Mouse (Mus musculus): ENCODE measurements around the gene Kalrn.

Gene Kalrn

GRCm38 (mm10) chr16:34471441-34471840, 101.9 kb downstream of the Kalrn start:
- H3K4me1 ChIP-seq (replicated peaks; ENCODE audit: low read depth, low read length) = no peaks in the 10 kb centered on the region
- no peaks in the 10 kb centered on the region for H3K36me3 ChIP-seq (ENCODE audit: insufficient read depth, low read length)
- H3K9me3 ChIP-seq (ENCODE audit: low read length) = no peaks in the 10 kb centered on the region
- 0 out of 2 replicates have a peak, but pooled peaks cover 2% of the 10 kb centered on the region for H3K27me3 ChIP-seq (ENCODE audit: insufficient read depth, low read length)
- TF ChIP-seq CTCF (conservative IDR thresholded peaks at IDR 0.05; ENCODE audit: low read length) (no peak), POU5F1 (IDR thresholded peaks at IDR 0.05; ENCODE audit: borderline replicate concordance, low read length) (no peak), NANOG (IDR thresholded peaks at IDR 0.05; ENCODE audit: borderline replicate concordance, low read length) (no peak)
- no peak overlapping the region for H3K4me3 ChIP-seq (replicated peaks; ENCODE audit: low read length)

- Histone ChIP-seq H3K36me3 (ENCODE audit: insufficient read depth, low read length) (no peaks in the 10 kb centered on the region), H3K4me1 (replicated peaks; ENCODE audit: low read depth, low read length) (no peaks in the 10 kb centered on the region), H3K27me3 (ENCODE audit: insufficient read depth, low read length) (0 out of 2 replicates have a peak, but pooled peaks cover 2% of the 10 kb centered on the region), H3K4me3 (replicated peaks; ENCODE audit: low read length) (no peak overlapping the region), H3K9me3 (ENCODE audit: low read length) (no peaks in the 10 kb centered on the region)
- TF ChIP-seq NANOG (IDR thresholded peaks at IDR 0.05; ENCODE audit: borderline replicate concordance, low read length) = no peak
Measured at GRCm38 (mm10) chr16:34470343-34470742, 103.0 kb downstream of the Kalrn start.

GRCm38 (mm10) chr16:34469277-34469868, 104.0 kb downstream of the Kalrn start:
- Histone ChIP-seq H3K27me3 (ENCODE audit: insufficient read depth, low read length) (0 out of 2 replicates have a peak, but pooled peaks cover 2% of the 10 kb centered on the region), H3K4me1 (replicated peaks; ENCODE audit: low read depth, low read length) (no peaks in the 10 kb centered on the region), H3K36me3 (ENCODE audit: insufficient read depth, low read length) (no peaks in the 10 kb centered on the region), H3K4me3 (replicated peaks; ENCODE audit: low read length) (no peak overlapping the region), H3K9me3 (ENCODE audit: low read length) (no peaks in the 10 kb centered on the region)
- TF ChIP-seq CTCF (conservative IDR thresholded peaks at IDR 0.05; ENCODE audit: low read length) = no peak
- TF ChIP-seq POU5F1 (IDR thresholded peaks at IDR 0.05; ENCODE audit: borderline replicate concordance, low read length) = no peak

GRCm38 (mm10) chr16:34466649-34467048, 106.7 kb downstream of the Kalrn start:
- Histone ChIP-seq H3K4me3 (replicated peaks; ENCODE audit: low read length) (no peak overlapping the region), H3K9me3 (ENCODE audit: low read length) (no peaks in the 10 kb centered on the region), H3K36me3 (ENCODE audit: insufficient read depth, low read length) (no peaks in the 10 kb centered on the region), H3K27me3 (ENCODE audit: insufficient read depth, low read length) (0 out of 2 replicates have a peak, but pooled peaks cover 2% of the 10 kb centered on the region), H3K4me1 (replicated peaks; ENCODE audit: low read depth, low read length) (no peaks in the 10 kb centered on the region)
- TF ChIP-seq POU5F1 (IDR thresholded peaks at IDR 0.05; ENCODE audit: borderline replicate concordance, low read length) = no peak
- TF ChIP-seq CTCF (conservative IDR thresholded peaks at IDR 0.05; ENCODE audit: low read length) = no peak
- no peak for TF ChIP-seq NANOG (IDR thresholded peaks at IDR 0.05; ENCODE audit: borderline replicate concordance, low read length)

- Histone ChIP-seq H3K4me3 (replicated peaks; ENCODE audit: low read length) (no peak overlapping the region), H3K36me3 (ENCODE audit: insufficient read depth, low read length) (no peaks in the 10 kb centered on the region), H3K9me3 (ENCODE audit: low read length) (no peaks in the 10 kb centered on the region), H3K27me3 (ENCODE audit: insufficient read depth, low read length) (no peaks in the 10 kb centered on the region), H3K4me1 (replicated peaks; ENCODE audit: low read depth, low read length) (no peaks in the 10 kb centered on the region)
- TF ChIP-seq CTCF (conservative IDR thresholded peaks at IDR 0.05; ENCODE audit: low read length) (no peak), NANOG (IDR thresholded peaks at IDR 0.05; ENCODE audit: borderline replicate concordance, low read length) (no peak), POU5F1 (IDR thresholded peaks at IDR 0.05; ENCODE audit: borderline replicate concordance, low read length) (no peak)
Measured at GRCm38 (mm10) chr16:34456314-34456713, 117.0 kb downstream of the Kalrn start.

- no peaks in the 10 kb centered on the region for H3K4me1 ChIP-seq (replicated peaks; ENCODE audit: low read depth, low read length)
- TF ChIP-seq POU5F1 (IDR thresholded peaks at IDR 0.05; ENCODE audit: borderline replicate concordance, low read length) = no peak
- no peak for TF ChIP-seq NANOG (IDR thresholded peaks at IDR 0.05; ENCODE audit: borderline replicate concordance, low read length)
- no peak for TF ChIP-seq CTCF (conservative IDR thresholded peaks at IDR 0.05; ENCODE audit: low read length)
Measured at GRCm38 (mm10) chr16:34445666-34446065, 127.7 kb downstream of the Kalrn start.

GRCm38 (mm10) chr16:34441704-34442103, 131.6 kb downstream of the Kalrn start:
- Histone ChIP-seq H3K27me3 (ENCODE audit: insufficient read depth, low read length) (no peaks in the 10 kb centered on the region), H3K4me1 (replicated peaks; ENCODE audit: low read depth, low read length) (no peaks in the 10 kb centered on the region), H3K9me3 (ENCODE audit: low read length) (no peaks in the 10 kb centered on the region), H3K36me3 (ENCODE audit: insufficient read depth, low read length) (no peaks in the 10 kb centered on the region), H3K4me3 (replicated peaks; ENCODE audit: low read length) (no peak overlapping the region)
- TF ChIP-seq POU5F1 (IDR thresholded peaks at IDR 0.05; ENCODE audit: borderline replicate concordance, low read length) (no peak), CTCF (conservative IDR thresholded peaks at IDR 0.05; ENCODE audit: low read length) (no peak), NANOG (IDR thresholded peaks at IDR 0.05; ENCODE audit: borderline replicate concordance, low read length) (no peak)

More at GRCm38 (mm10) chr16:34445666-34446065, 127.7 kb downstream of the Kalrn start:
- Histone ChIP-seq H3K27me3 (ENCODE audit: insufficient read depth, low read length) (no peaks in the 10 kb centered on the region), H3K4me3 (replicated peaks; ENCODE audit: low read length) (no peak overlapping the region), H3K9me3 (ENCODE audit: low read length) (no peaks in the 10 kb centered on the region), H3K36me3 (ENCODE audit: insufficient read depth, low read length) (no peaks in the 10 kb centered on the region)

GRCm38 (mm10) chr16:34440994-34441414, 132.3 kb downstream of the Kalrn start:
- H3K4me1 ChIP-seq (replicated peaks; ENCODE audit: low read depth, low read length) = no peaks in the 10 kb centered on the region
- no peaks in the 10 kb centered on the region for H3K36me3 ChIP-seq (ENCODE audit: insufficient read depth, low read length)
- no peaks in the 10 kb centered on the region for H3K27me3 ChIP-seq (ENCODE audit: insufficient read depth, low read length)
- H3K9me3 ChIP-seq (ENCODE audit: low read length) = no peaks in the 10 kb centered on the region
- TF ChIP-seq POU5F1 (IDR thresholded peaks at IDR 0.05; ENCODE audit: borderline replicate concordance, low read length) (no peak), NANOG (IDR thresholded peaks at IDR 0.05; ENCODE audit: borderline replicate concordance, low read length) (no peak), CTCF (conservative IDR thresholded peaks at IDR 0.05; ENCODE audit: low read length) (no peak)
- H3K4me3 ChIP-seq (replicated peaks; ENCODE audit: low read length) = no peak overlapping the region

- Histone ChIP-seq H3K9me3 (ENCODE audit: low read length) (no peaks in the 10 kb centered on the region), H3K4me1 (replicated peaks; ENCODE audit: low read depth, low read length) (no peaks in the 10 kb centered on the region), H3K4me3 (replicated peaks; ENCODE audit: low read length) (no peak overlapping the region), H3K27me3 (ENCODE audit: insufficient read depth, low read length) (no peaks in the 10 kb centered on the region), H3K36me3 (ENCODE audit: insufficient read depth, low read length) (no peaks in the 10 kb centered on the region)
- TF ChIP-seq NANOG (IDR thresholded peaks at IDR 0.05; ENCODE audit: borderline replicate concordance, low read length) (no peak), CTCF (conservative IDR thresholded peaks at IDR 0.05; ENCODE audit: low read length) (no peak), POU5F1 (IDR thresholded peaks at IDR 0.05; ENCODE audit: borderline replicate concordance, low read length) (no peak)
Measured at GRCm38 (mm10) chr16:34440019-34440615, 133.2 kb downstream of the Kalrn start.

Measured in E14TG2a.4 (cell line).